Mouse (Mus musculus) spleen, adult 10 weeks (tissue): Measurements from ENCODE around the gene Slc31a1. TPM values are rescaled to one million over a fixed set of nuclear protein-coding genes. Genes with fewer than 3 reads are reported as not detected.

Experiments used
- polyA plus RNA-seq: library from polyadenylated mRNA; stranded (reverse); fragments of 350-450 nt; fragmentation: Illumina TruSeq; extraction: RNeasy Lipid Tissue Mini Kit (QIAGEN cat#74804); gene quantifications from one replicate; pipeline ENCODE4 v1.2.3, GENCODE M21; 2015; ENCODE audit warnings: low replicate concordance; ENCODE audit not compliant: insufficient read depth

Gene Slc31a1
- polyA plus RNA-seq, result 23.6 TPM

DNA sequence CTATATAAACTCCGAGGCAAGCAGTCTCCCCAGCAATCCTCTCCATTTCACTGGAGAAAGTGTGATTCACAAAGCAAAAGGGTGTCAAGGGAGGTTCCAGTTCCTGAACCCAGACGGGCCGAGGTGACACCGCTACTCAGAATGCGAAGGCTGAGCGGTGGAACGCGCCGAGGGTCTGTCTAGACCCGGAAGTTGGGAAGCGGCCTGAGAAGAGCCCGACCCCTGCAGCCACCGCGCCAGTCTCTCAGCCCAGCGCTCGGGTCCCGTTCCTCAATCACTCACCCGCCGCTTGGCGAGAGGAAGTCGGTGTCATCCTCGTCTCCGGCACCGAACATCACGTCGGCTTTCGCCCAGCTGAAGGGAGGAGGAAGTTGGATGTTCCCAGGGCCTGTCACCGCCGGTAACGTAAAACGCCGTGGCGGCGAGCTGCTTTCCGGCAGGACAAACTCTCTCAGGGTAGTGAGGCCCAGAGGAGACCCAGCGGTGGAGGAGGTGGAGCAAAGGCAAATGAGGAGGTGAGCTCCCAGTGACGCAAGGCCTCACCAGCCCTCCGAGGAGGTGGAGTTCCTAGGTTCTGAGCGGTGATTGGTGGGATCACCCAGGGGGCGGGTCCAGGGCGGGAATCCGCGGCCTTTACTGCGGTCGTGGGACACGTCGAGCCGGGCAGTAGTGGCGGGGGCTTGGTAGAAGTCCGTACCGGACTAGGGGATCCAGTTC, at the start of gene Slc31a1, which contains the start of gene Fkbp15:
Gene Slc31a1 (plus strand): TSS at position 640 of the 717 bp plus-strand sequence.
Gene Fkbp15 (minus strand): TSS at position 461 of the 717 bp plus-strand sequence.

DNA sequence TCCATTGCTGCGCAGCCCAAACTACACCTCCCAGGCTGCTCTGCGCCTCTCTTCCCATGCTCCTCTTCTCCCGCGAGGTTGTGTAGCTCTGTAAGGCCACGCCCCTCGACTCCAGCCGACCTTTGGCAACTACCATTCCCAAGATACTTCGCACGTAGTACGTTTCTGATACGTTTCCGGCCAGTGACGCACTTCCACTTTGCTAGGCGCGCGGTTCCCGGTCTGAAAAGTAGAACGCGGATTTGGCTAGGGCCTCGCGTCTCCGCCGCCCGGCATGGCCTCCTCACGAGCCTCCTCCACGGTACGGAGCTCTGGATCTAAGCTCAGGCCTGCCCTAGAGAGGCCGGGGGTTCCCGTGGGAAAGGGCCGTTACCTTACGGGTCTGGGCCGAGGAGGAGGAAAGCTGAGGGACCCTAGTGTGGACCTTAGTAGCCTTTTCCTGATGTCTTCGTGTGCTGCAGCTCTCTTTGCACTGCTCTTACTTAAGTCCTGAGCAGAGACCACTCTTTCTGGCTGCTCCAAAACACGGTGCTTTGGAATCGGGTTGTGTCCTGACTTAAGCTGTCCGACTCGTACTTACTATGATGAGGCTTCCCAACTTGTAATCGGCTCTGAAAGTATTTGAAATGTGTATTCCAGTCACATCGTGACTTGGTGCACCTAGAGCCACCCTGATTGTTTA, 48.2 kb downstream of the Slc31a1 start, which contains the start of the genes Cdc26 and Prpf4:
Gene Cdc26 (minus strand): TSS at position 42 of the 682 bp plus-strand sequence.
Gene Prpf4 (plus strand): TSS at position 197 of the 682 bp plus-strand sequence.

DNA sequence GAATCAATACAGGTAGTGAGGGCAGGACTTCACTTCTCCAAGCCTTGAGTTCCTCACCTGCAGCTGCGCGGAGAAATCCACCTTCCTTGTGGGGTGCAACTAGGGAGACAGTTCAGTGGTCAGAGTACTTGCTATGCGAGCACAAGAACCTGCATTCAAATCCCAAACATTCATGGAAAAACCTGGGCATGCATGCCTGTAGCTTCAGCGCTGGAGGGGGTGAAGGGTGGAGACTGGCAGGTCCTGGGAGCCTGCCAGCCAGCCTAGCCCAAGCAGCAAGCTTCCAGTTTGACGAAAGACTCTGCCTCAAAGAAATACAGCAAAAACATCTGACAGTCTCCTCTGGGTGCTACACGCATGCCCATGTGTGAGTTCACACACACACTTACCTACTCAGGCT, 74.6 kb downstream of the Slc31a1 start, which contains the start of gene Rnf183:
Gene Rnf183 (minus strand): TSS at position 172 of the 400 bp plus-strand sequence.

Other genes with a start within 250 kb of the Slc31a1 start
- gene Mup21, start 209.9 kb upstream of the Slc31a1 start, polyA plus RNA-seq, result not detected
- 2.5 TPM for gene Zfp37, start 129.7 kb upstream of the Slc31a1 start, polyA plus RNA-seq
- 13.1 TPM for gene Slc31a2, start 98.2 kb upstream of the Slc31a1 start, polyA plus RNA-seq
- gene Fkbp15, start 179 bp upstream of the Slc31a1 start, polyA plus RNA-seq, result 51.8 TPM
- gene Cdc26, start 47.9 kb downstream of the Slc31a1 start, polyA plus RNA-seq, result 81.9 TPM
- gene Prpf4, start 48.1 kb downstream of the Slc31a1 start, polyA plus RNA-seq, result 19.2 TPM
- gene Rnf183, start 74.5 kb downstream of the Slc31a1 start, polyA plus RNA-seq, result not detected
- 0.55 TPM for gene Wdr31, start 110.2 kb downstream of the Slc31a1 start, polyA plus RNA-seq
- gene Bspry, start 119.3 kb downstream of the Slc31a1 start, polyA plus RNA-seq, result 0.80 TPM
- 0.26 TPM for gene Hdhd3, start 142.7 kb downstream of the Slc31a1 start, polyA plus RNA-seq
- gene Alad, start 159.2 kb downstream of the Slc31a1 start, polyA plus RNA-seq, result 10.1 TPM
- 38.6 TPM for gene Pole3, start 164.3 kb downstream of the Slc31a1 start, polyA plus RNA-seq
- gene 4933430I17Rik, start 164.6 kb downstream of the Slc31a1 start, polyA plus RNA-seq, result 0.59 TPM
- 42.9 TPM for gene Rgs3, start 199.1 kb downstream of the Slc31a1 start, polyA plus RNA-seq